Mouse (Mus musculus) kidney, embryonic 15.5 days (tissue): ENCODE data around the gene Slc22a23. TPM values are rescaled to one million over a fixed set of nuclear protein-coding genes. Genes with fewer than 3 reads are reported as not detected.

ENCODE experiments used
- ATAC-seq: fragments of 200-750 bp; cut with Nextera tagmentation; replicated peaks from 2 replicates; pipeline ENCODE4 v1.8.0; 2017; ENCODE audit warnings: moderate TSS enrichment; ENCODE audit not compliant: low FRiP score
- H3K27ac ChIP-seq: fragments of 300-500 bp; sonication (generic); 2 replicates; pipeline ENCODE4 v1.5.1; 2015; ENCODE audit warnings: mild to moderate bottlenecking, inconsistent platforms
- H3K27me3 ChIP-seq: fragments of 300-500 bp; sonication (generic); 2 replicates; pipeline ENCODE4 v1.6.1; 2015; ENCODE audit warnings: inconsistent platforms
- H3K36me3 ChIP-seq: fragments of 300-500 bp; sonication (generic); 2 replicates; pipeline ENCODE4 v1.6.1; 2015; ENCODE audit warnings: inconsistent platforms
- H3K4me1 ChIP-seq: fragments of 300-500 bp; sonication (generic); 2 replicates; pipeline ENCODE4 v1.6.1; 2015; ENCODE audit warnings: inconsistent platforms
- H3K4me2 ChIP-seq: fragments of 300-500 bp; sonication (generic); 2 replicates; pipeline ENCODE4 v1.6.1; 2015; ENCODE audit warnings: moderate library complexity, mild to moderate bottlenecking, inconsistent platforms
- H3K4me3 ChIP-seq: fragments of 300-500 bp; sonication (generic); replicated peaks from 2 replicates; pipeline ENCODE4 v1.5.1; 2015; ENCODE audit warnings: mild to moderate bottlenecking, inconsistent platforms
- H3K9ac ChIP-seq: fragments of 300-500 bp; sonication (generic); 2 replicates; pipeline ENCODE4 v1.6.1; 2015; ENCODE audit warnings: mild to moderate bottlenecking, inconsistent platforms
- H3K9me3 ChIP-seq: fragments of 300-500 bp; sonication (generic); replicated peaks from 2 replicates; pipeline ENCODE4 v1.6.1; 2016; ENCODE audit warnings: inconsistent platforms
- WGBS: fragments of 180-500 bp; shearing (Covaris S2); methylation state at CpG from one replicate; pipeline ENCODE4 v1.1.7; 2015; ENCODE audit warnings: mixed read lengths; 5-methylcytosine and 5-hydroxymethylcytosine counted together
- polyA plus RNA-seq: library from polyadenylated mRNA; unstranded; fragments of >200 nt; fragmentation: Nextera tagmentation; extraction: Ambion mirVana; gene quantifications from 2 replicates; pipeline ENCODE4 v1.2.1, GENCODE M21; 2015

Gene Slc22a23
- polyA plus RNA-seq, 1 experiment from 2014 or later, result 2.4 TPM

- H3K4me2 ChIP-seq, result peak overlapping the region; percentile 38
- WGBS, result 21% methylated on average over 14 of the region's 14 CpGs
- ATAC-seq, result 0 out of 2 replicates have a peak, but pooled peaks have one; percentile 10
Observed at GRCm38 (mm10) chr13:34238646-34239290, 106.2 kb downstream of the Slc22a23 start.

GRCm38 (mm10) chr13:34235056-34235455 lies 109.9 kb downstream of the Slc22a23 start:
- ATAC-seq, result no peak

More at GRCm38 (mm10) chr13:34238646-34239290, 106.2 kb downstream of the Slc22a23 start:
- Histone ChIP-seq H3K9me3 (no peaks in the 10 kb centered on the region), H3K4me3 (no peak overlapping the region), H3K27me3 (no peaks in the 10 kb centered on the region), H3K27ac (peak overlapping the region; percentile 82), H3K4me1 (peaks cover 42% of the 10 kb centered on the region), H3K36me3 (no peaks in the 10 kb centered on the region), H3K9ac (no peak overlapping the region)

GRCm38 (mm10) chr13:34234439-34234838 lies 110.5 kb downstream of the Slc22a23 start:
- Histone ChIP-seq H3K4me3 (no peak overlapping the region), H3K9ac (no peak overlapping the region), H3K27me3 (no peaks in the 10 kb centered on the region), H3K36me3 (no peaks in the 10 kb centered on the region), H3K4me2 (no peak overlapping the region), H3K27ac (no peak overlapping the region), H3K9me3 (no peaks in the 10 kb centered on the region), H3K4me1 (peaks cover 25% of the 10 kb centered on the region)
- WGBS, result 25% methylated on average over 5 of the region's 5 CpGs
- ATAC-seq, result no peak; the same call in 1 of the 2 replicates

More at GRCm38 (mm10) chr13:34235056-34235455, 109.9 kb downstream of the Slc22a23 start:
- Histone ChIP-seq H3K9me3 (no peaks in the 10 kb centered on the region), H3K9ac (no peak overlapping the region), H3K4me1 (peaks cover 28% of the 10 kb centered on the region), H3K4me2 (no peak overlapping the region), H3K36me3 (no peaks in the 10 kb centered on the region), H3K4me3 (no peak overlapping the region), H3K27me3 (no peaks in the 10 kb centered on the region), H3K27ac (no peak overlapping the region)
- whole genome bisulfite sequencing, result 91% methylated on average over 6 of the region's 6 CpGs

GRCm38 (mm10) chr13:34232992-34233391 lies 112.0 kb downstream of the Slc22a23 start:
- no peak for ATAC-seq
- Histone ChIP-seq H3K9ac (no peak overlapping the region), H3K27me3 (no peaks in the 10 kb centered on the region), H3K4me2 (no peak overlapping the region), H3K9me3 (no peaks in the 10 kb centered on the region), H3K27ac (no peak overlapping the region), H3K4me3 (no peak overlapping the region), H3K4me1 (peaks cover 20% of the 10 kb centered on the region), H3K36me3 (no peaks in the 10 kb centered on the region)
- WGBS, result 71% methylated on average over 6 of the region's 6 CpGs

GRCm38 (mm10) chr13:34228905-34229304 lies 116.1 kb downstream of the Slc22a23 start:
- no peak overlapping the region for H3K4me2 ChIP-seq
- H3K4me3 ChIP-seq, result no peak overlapping the region
- H3K4me1 ChIP-seq, result peaks cover 21% of the 10 kb centered on the region
- 61% methylated on average over 4 of the region's 4 CpGs for WGBS
- H3K9me3 ChIP-seq, result no peaks in the 10 kb centered on the region
- no peaks in the 10 kb centered on the region for H3K27me3 ChIP-seq
- no peaks in the 10 kb centered on the region for H3K36me3 ChIP-seq
- ATAC-seq, result no peak
- H3K27ac ChIP-seq, result no peak overlapping the region
- no peak overlapping the region for H3K9ac ChIP-seq

GRCm38 (mm10) chr13:34227720-34228661 lies 117.0 kb downstream of the Slc22a23 start:
- Histone ChIP-seq H3K9ac (no peak overlapping the region), H3K4me1 (peaks cover 27% of the 10 kb centered on the region), H3K4me2 (no peak overlapping the region), H3K36me3 (no peaks in the 10 kb centered on the region), H3K4me3 (no peak overlapping the region), H3K27ac (0 out of 2 replicates have a peak overlapping the region, but pooled peaks have one; percentile 30), H3K9me3 (no peaks in the 10 kb centered on the region), H3K27me3 (no peaks in the 10 kb centered on the region)
- WGBS, result 43% methylated on average over 12 of the region's 12 CpGs
- no peak for ATAC-seq

GRCm38 (mm10) chr13:34226940-34227339 lies 118.0 kb downstream of the Slc22a23 start:
- no peaks in the 10 kb centered on the region for H3K36me3 ChIP-seq
- H3K27ac ChIP-seq, result no peak overlapping the region
- H3K4me1 ChIP-seq, result peaks cover 32% of the 10 kb centered on the region
- no peak overlapping the region for H3K9ac ChIP-seq
- H3K4me2 ChIP-seq, result no peak overlapping the region
- no peak overlapping the region for H3K4me3 ChIP-seq
- H3K27me3 ChIP-seq, result no peaks in the 10 kb centered on the region
- 36% methylated on average over 1 of the region's 1 CpGs for WGBS
- no peak for ATAC-seq
- H3K9me3 ChIP-seq, result no peaks in the 10 kb centered on the region

GRCm38 (mm10) chr13:34222985-34223384 lies 122.0 kb downstream of the Slc22a23 start:
- Histone ChIP-seq H3K27ac (peak overlapping the region; percentile 42), H3K9ac (no peak overlapping the region), H3K4me3 (no peak overlapping the region), H3K4me2 (no peak overlapping the region), H3K36me3 (no peaks in the 10 kb centered on the region), H3K27me3 (no peaks in the 10 kb centered on the region), H3K4me1 (peaks cover 19% of the 10 kb centered on the region), H3K9me3 (no peaks in the 10 kb centered on the region)
- ATAC-seq, result peak; percentile 84
- WGBS, result 11% methylated on average over 7 of the region's 7 CpGs

- no peaks in the 10 kb centered on the region for H3K27me3 ChIP-seq
- ATAC-seq, result no peak
- 48% methylated on average over 3 of the region's 3 CpGs for WGBS
- no peak overlapping the region for H3K27ac ChIP-seq
- peaks cover 11% of the 10 kb centered on the region for H3K4me1 ChIP-seq
- H3K36me3 ChIP-seq, result no peaks in the 10 kb centered on the region
- H3K9me3 ChIP-seq, result no peaks in the 10 kb centered on the region
- H3K9ac ChIP-seq, result no peak overlapping the region
- no peak overlapping the region for H3K4me3 ChIP-seq
- H3K4me2 ChIP-seq, result no peak overlapping the region
Observed at GRCm38 (mm10) chr13:34219728-34220127, 125.3 kb downstream of the Slc22a23 start.

GRCm38 (mm10) chr13:34218776-34219175 lies 126.2 kb downstream of the Slc22a23 start:
- no peaks in the 10 kb centered on the region for H3K27me3 ChIP-seq
- no peak overlapping the region for H3K4me3 ChIP-seq
- H3K27ac ChIP-seq, result no peak overlapping the region
- H3K4me1 ChIP-seq, result peaks cover 11% of the 10 kb centered on the region
- no peak overlapping the region for H3K4me2 ChIP-seq
- H3K9me3 ChIP-seq, result no peaks in the 10 kb centered on the region
- 85% methylated on average over 3 of the region's 3 CpGs for WGBS
- no peak for ATAC-seq
- no peaks in the 10 kb centered on the region for H3K36me3 ChIP-seq
- H3K9ac ChIP-seq, result no peak overlapping the region

- Histone ChIP-seq H3K9me3 (no peaks in the 10 kb centered on the region), H3K36me3 (no peaks in the 10 kb centered on the region), H3K27ac (no peak overlapping the region), H3K9ac (no peak overlapping the region), H3K4me3 (no peak overlapping the region), H3K4me1 (peaks cover 7% of the 10 kb centered on the region; the same call in 1 of the 2 replicates), H3K4me2 (no peak overlapping the region), H3K27me3 (no peaks in the 10 kb centered on the region)
- ATAC-seq, result no peak
- 69% methylated on average over 3 of the region's 3 CpGs for WGBS
Observed at GRCm38 (mm10) chr13:34214855-34215254, 130.1 kb downstream of the Slc22a23 start.

GRCm38 (mm10) chr13:34212735-34213212 lies 132.2 kb downstream of the Slc22a23 start:
- peak; percentile 79 for ATAC-seq

More at GRCm38 (mm10) chr13:34212735-34213212, 132.2 kb downstream of the Slc22a23 start:
- Histone ChIP-seq H3K4me3 (no peak overlapping the region), H3K9ac (no peak overlapping the region), H3K27me3 (no peaks in the 10 kb centered on the region), H3K27ac (peak overlapping the region; percentile 72), H3K4me1 (peaks cover 7% of the 10 kb centered on the region; the same call in 1 of the 2 replicates), H3K4me2 (peak overlapping the region; percentile 38), H3K36me3 (no peaks in the 10 kb centered on the region), H3K9me3 (no peaks in the 10 kb centered on the region)
- 65% methylated on average over 10 of the region's 10 CpGs for WGBS
